Mouse (Mus musculus): ENCODE results near the gene Nfic. TPM values are rescaled to one million over a fixed set of nuclear protein-coding genes. Genes with fewer than 3 reads are reported as not detected.
A peak's percentile ranks its signal among the peaks of the same experiment; 100 is the strongest.

Nfic gene
- polyA plus RNA-seq, 1 experiment from 2014 or later = 100.0 TPM

GRCm38 (mm10) chr10:81383802-81384604 lies 71.4 kb downstream of the Nfic start, which contains the start of the genes Dohh and Gm48551:
Dohh (plus strand) TSS chr10:81384428.
Gm48551 (plus strand) TSS chr10:81384466.
- Histone ChIP-seq H3K4me2 (ENCODE audit: low read depth, low read length) (peak within 1 kb of the TSS; percentile 90), H3K9me3 (ENCODE audit: control insufficient read depth, low read length) (no peaks in the 10 kb centered on the region), H3K4me3 (ENCODE audit: low read depth, low read length) (peak within 1 kb of the TSS; percentile 99), H3K27ac (replicated peaks; ENCODE audit: low read depth, low read length) (peak within 1 kb of the TSS; percentile 83), H3K9ac (ENCODE audit: low read depth, low read length) (peak within 1 kb of the TSS; percentile 86), H3K4me1 (ENCODE audit: control insufficient read depth, insufficient read depth, low read length) (0 out of 2 replicates have a peak, but pooled peaks cover 10% of the 10 kb centered on the region), H3K27me3 (replicated peaks; ENCODE audit: control insufficient read depth, insufficient read depth, low read length) (no peaks in the 10 kb centered on the region), H3K36me3 (ENCODE audit: control insufficient read depth, insufficient read depth, low read length) (peaks cover 33% of the 10 kb centered on the region)
- 5% methylated on average over 50 of the region's 54 CpGs for WGBS
- ATAC-seq (ENCODE audit: low read depth) (peak; percentile 97), DNase-seq (ENCODE audit: low spot score) (peak; percentile 99)

GRCm38 (mm10) chr10:81382039-81382438 lies 73.4 kb downstream of the Nfic start:
- WGBS = 71% methylated on average over 5 of the region's 5 CpGs
- ATAC-seq (ENCODE audit: low read depth) (no peak), DNase-seq (ENCODE audit: low spot score) (no peak)
- H3K9me3 ChIP-seq (ENCODE audit: control insufficient read depth, low read length) = no peaks in the 10 kb centered on the region
- no peak overlapping the region for H3K4me2 ChIP-seq (ENCODE audit: low read depth, low read length)
- H3K4me3 ChIP-seq (ENCODE audit: low read depth, low read length) = no peak overlapping the region
- peaks cover 13% of the 10 kb centered on the region for H3K36me3 ChIP-seq (ENCODE audit: control insufficient read depth, insufficient read depth, low read length)
- H3K27me3 ChIP-seq (replicated peaks; ENCODE audit: control insufficient read depth, insufficient read depth, low read length) = no peaks in the 10 kb centered on the region
- H3K9ac ChIP-seq (ENCODE audit: low read depth, low read length) = peak overlapping the region; percentile 34; the same call in 1 of the 2 replicates
- no peak overlapping the region for H3K27ac ChIP-seq (replicated peaks; ENCODE audit: low read depth, low read length)
- peaks cover 15% of the 10 kb centered on the region for H3K4me1 ChIP-seq (ENCODE audit: control insufficient read depth, insufficient read depth, low read length)

GRCm38 (mm10) chr10:81379809-81380378 lies 75.5 kb downstream of the Nfic start:
- peaks cover 10% of the 10 kb centered on the region for H3K36me3 ChIP-seq (ENCODE audit: control insufficient read depth, insufficient read depth, low read length)
- H3K9ac ChIP-seq (ENCODE audit: low read depth, low read length) = no peak overlapping the region
- no peak overlapping the region for H3K4me2 ChIP-seq (ENCODE audit: low read depth, low read length)
- no peak overlapping the region for H3K27ac ChIP-seq (replicated peaks; ENCODE audit: low read depth, low read length)
- H3K4me1 ChIP-seq (ENCODE audit: control insufficient read depth, insufficient read depth, low read length) = peaks cover 18% of the 10 kb centered on the region
- WGBS = 88% methylated on average over 6 of the region's 6 CpGs
- DNase-seq (ENCODE audit: low spot score) (no peak), ATAC-seq (ENCODE audit: low read depth) (no peak)
- H3K4me3 ChIP-seq (ENCODE audit: low read depth, low read length) = no peak overlapping the region
- H3K27me3 ChIP-seq (replicated peaks; ENCODE audit: control insufficient read depth, insufficient read depth, low read length) = no peaks in the 10 kb centered on the region
- H3K9me3 ChIP-seq (ENCODE audit: control insufficient read depth, low read length) = no peaks in the 10 kb centered on the region

- H3K4me2 ChIP-seq (ENCODE audit: low read depth, low read length) = peak overlapping the region; percentile 60
- H3K27ac ChIP-seq (replicated peaks; ENCODE audit: low read depth, low read length) = peak overlapping the region; percentile 71
- H3K4me3 ChIP-seq (ENCODE audit: low read depth, low read length) = peak overlapping the region; percentile 88
- H3K4me1 ChIP-seq (ENCODE audit: control insufficient read depth, insufficient read depth, low read length) = peaks cover 17% of the 10 kb centered on the region
- H3K9ac ChIP-seq (ENCODE audit: low read depth, low read length) = peak overlapping the region; percentile 60
- H3K36me3 ChIP-seq (ENCODE audit: control insufficient read depth, insufficient read depth, low read length) = peaks cover 13% of the 10 kb centered on the region
- WGBS = 48% methylated on average over 3 of the region's 3 CpGs
- DNase-seq (ENCODE audit: low spot score) = no peak
- no peak for ATAC-seq (ENCODE audit: low read depth)
- no peaks in the 10 kb centered on the region for H3K9me3 ChIP-seq (ENCODE audit: control insufficient read depth, low read length)
- H3K27me3 ChIP-seq (replicated peaks; ENCODE audit: control insufficient read depth, insufficient read depth, low read length) = no peaks in the 10 kb centered on the region
These were observed 76.3 kb downstream of the Nfic start for GRCm38 (mm10) chr10:81379183-81379553.

GRCm38 (mm10) chr10:81378553-81379182 lies 76.8 kb downstream of the Nfic start:
- peak overlapping the region; percentile 92 for H3K4me2 ChIP-seq (ENCODE audit: low read depth, low read length)
- ATAC-seq (ENCODE audit: low read depth) (peak; percentile 97), DNase-seq (ENCODE audit: low spot score) (peak; percentile 100)
- peaks cover 18% of the 10 kb centered on the region for H3K36me3 ChIP-seq (ENCODE audit: control insufficient read depth, insufficient read depth, low read length)
- H3K4me3 ChIP-seq (ENCODE audit: low read depth, low read length) = peak overlapping the region; percentile 88
- under 1% methylated on average over 34 of the region's 46 CpGs for WGBS
- peak overlapping the region; percentile 95 for H3K9ac ChIP-seq (ENCODE audit: low read depth, low read length)
- H3K4me1 ChIP-seq (ENCODE audit: control insufficient read depth, insufficient read depth, low read length) = peaks cover 17% of the 10 kb centered on the region
- peak overlapping the region; percentile 71 for H3K27ac ChIP-seq (replicated peaks; ENCODE audit: low read depth, low read length)
- no peaks in the 10 kb centered on the region for H3K27me3 ChIP-seq (replicated peaks; ENCODE audit: control insufficient read depth, insufficient read depth, low read length)
- H3K9me3 ChIP-seq (ENCODE audit: control insufficient read depth, low read length) = no peaks in the 10 kb centered on the region

- DNase-seq (ENCODE audit: low spot score) = no peak
- H3K4me3 ChIP-seq (ENCODE audit: low read depth, low read length) = peak within 1 kb of the TSS; percentile 88
- H3K9ac ChIP-seq (ENCODE audit: low read depth, low read length) = peak within 1 kb of the TSS; percentile 95
- H3K4me2 ChIP-seq (ENCODE audit: low read depth, low read length) = peak within 1 kb of the TSS; percentile 92
- H3K27ac ChIP-seq (replicated peaks; ENCODE audit: low read depth, low read length) = peak within 1 kb of the TSS; percentile 74
- H3K27me3 ChIP-seq (replicated peaks; ENCODE audit: control insufficient read depth, insufficient read depth, low read length) = no peaks in the 10 kb centered on the region
- WGBS = 0% methylated on average over 32 of the region's 59 CpGs
- H3K9me3 ChIP-seq (ENCODE audit: control insufficient read depth, low read length) = no peaks in the 10 kb centered on the region
- H3K36me3 ChIP-seq (ENCODE audit: control insufficient read depth, insufficient read depth, low read length) = peaks cover 25% of the 10 kb centered on the region
- H3K4me1 ChIP-seq (ENCODE audit: control insufficient read depth, insufficient read depth, low read length) = peaks cover 17% of the 10 kb centered on the region
- peak; percentile 10 for ATAC-seq (ENCODE audit: low read depth)
These were observed 77.5 kb downstream of the Nfic start, which contains the start of gene Fzr1 for GRCm38 (mm10) chr10:81377793-81378552. Fzr1 (minus strand) TSS chr10:81378516.

- no peak for ATAC-seq (ENCODE audit: low read depth)
- 43% methylated on average over 2 of the region's 2 CpGs for WGBS
- DNase-seq (ENCODE audit: low spot score) = no peak
These were observed 78.1 kb downstream of the Nfic start for GRCm38 (mm10) chr10:81377362-81377664.

More at GRCm38 (mm10) chr10:81377362-81377664, 78.1 kb downstream of the Nfic start:
- Histone ChIP-seq H3K9ac (ENCODE audit: low read depth, low read length) (peak overlapping the region; percentile 95), H3K36me3 (ENCODE audit: control insufficient read depth, insufficient read depth, low read length) (peaks cover 31% of the 10 kb centered on the region), H3K27me3 (replicated peaks; ENCODE audit: control insufficient read depth, insufficient read depth, low read length) (no peaks in the 10 kb centered on the region), H3K9me3 (ENCODE audit: control insufficient read depth, low read length) (no peaks in the 10 kb centered on the region), H3K4me1 (ENCODE audit: control insufficient read depth, insufficient read depth, low read length) (peaks cover 17% of the 10 kb centered on the region), H3K27ac (replicated peaks; ENCODE audit: low read depth, low read length) (no peak overlapping the region), H3K4me2 (ENCODE audit: low read depth, low read length) (peak overlapping the region; percentile 92), H3K4me3 (ENCODE audit: low read depth, low read length) (peak overlapping the region; percentile 88)

Measured in embryonic facial prominence, embryonic 14.5 days (tissue).